Mouse (Mus musculus) lung, postnatal 0 days (tissue): ENCODE measurements around the gene Il1rap.

Experiments used
- CTCF ChIP-seq: IDR thresholded peaks from 2 replicates; pipeline ENCODE4 v1.5.1; 2016; ENCODE audit warnings: antibody characterized with exemption, mild to moderate bottlenecking
- EP300 ChIP-seq: IDR thresholded peaks from 2 replicates; pipeline ENCODE4 v1.6.1; 2016; ENCODE audit warnings: antibody characterized with exemption, mild to moderate bottlenecking, control low read depth

DNA sequence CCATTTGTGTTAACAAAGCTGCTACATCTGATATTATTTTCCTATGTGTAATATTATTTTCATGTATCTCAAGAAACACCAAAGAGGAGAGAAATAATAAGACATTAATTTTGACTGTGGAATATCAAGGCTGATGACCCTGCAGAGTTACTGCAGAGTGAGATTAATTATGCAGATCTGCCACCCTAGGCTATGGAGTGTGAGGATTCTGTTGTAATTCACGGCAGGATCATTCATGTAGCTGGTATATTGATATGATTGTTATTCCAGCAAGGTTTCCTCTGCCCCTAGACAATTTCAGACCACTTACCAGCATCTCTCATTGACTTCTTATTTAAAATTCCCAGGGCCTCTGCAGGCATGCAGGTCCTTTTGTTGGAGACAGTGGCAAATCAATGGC, 29.0 kb downstream of the Il1rap start:
- TF ChIP-seq CTCF (no peak), EP300 (no peak)
